Mouse (Mus musculus) left cerebral cortex, adult 9 months (tissue): ENCODE measurements around the gene Hdhd5.
A peak's percentile ranks its signal among the peaks of the same experiment; 100 is the strongest.

Source experiments
- DNase-seq, 2 experiments: peaks; one replicate each; pipeline ENCODE4 v3.0.0; 2022; ENCODE audit warnings: low spot score in 2 of 2

The Hdhd5 gene

GRCm38 (mm10) chr6:120531020-120531965 is at the start of gene Hdhd5:
Hdhd5 (minus strand) TSS chr6:120531319.
- peak; percentile 71 to 92 for DNase-seq

DNA sequence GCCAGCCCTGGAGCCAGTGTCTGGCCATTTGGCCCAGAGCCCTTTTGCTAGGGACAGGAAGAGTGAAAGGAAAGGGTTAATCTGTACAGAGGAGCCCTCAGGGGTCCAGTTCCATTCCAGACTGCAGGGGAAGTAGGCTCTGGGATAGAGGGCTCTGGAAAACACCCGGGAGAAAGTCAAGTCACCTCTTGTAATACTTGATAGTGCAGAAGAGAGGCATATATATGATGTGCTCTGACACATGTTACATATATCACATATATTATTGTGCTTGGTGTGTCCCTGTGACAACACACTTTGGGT is 49.5 kb upstream of the Hdhd5 start:
- no peak for DNase-seq

DNA sequence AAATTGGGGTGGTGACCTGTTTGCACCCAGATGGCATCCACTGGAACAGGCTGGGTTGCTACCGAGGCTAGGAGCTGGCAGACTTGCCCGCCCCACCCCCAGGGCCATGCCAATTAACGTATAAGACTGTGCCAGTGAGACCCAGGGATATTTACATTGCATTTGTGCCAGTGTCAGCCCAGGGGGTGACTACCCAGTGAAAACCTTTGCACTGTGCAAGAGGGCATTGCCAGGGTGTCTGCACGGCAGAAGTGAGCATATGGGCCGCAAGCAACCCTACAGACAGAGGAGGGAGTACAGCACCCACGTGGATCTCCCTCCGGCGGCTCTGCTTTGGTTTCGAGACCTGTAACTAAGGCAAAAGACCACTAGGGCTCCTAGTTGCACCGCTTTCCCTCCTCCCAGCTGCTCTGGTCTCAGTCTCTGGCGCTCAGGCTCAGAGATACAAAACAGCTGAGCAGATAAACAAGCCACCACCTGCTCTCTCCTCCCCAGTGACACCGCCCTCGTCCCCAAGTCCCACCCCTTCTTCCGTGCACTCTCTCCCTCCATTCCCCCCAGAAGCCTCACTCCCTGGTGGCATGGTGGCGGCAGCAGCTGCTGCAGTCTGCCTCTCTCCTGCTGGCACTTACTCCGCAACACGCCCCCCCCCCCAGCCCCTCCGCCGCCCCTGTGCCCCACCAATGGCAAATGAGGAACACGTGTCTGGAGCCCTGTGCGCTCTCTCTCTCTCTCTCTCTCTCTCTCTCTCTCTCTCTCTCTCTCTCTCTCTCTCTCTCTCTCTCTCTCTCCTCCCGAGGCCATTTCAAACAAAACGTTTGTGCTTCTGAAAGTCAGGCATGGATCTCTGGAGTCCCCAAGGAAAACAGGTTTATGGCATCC is 49.0 kb upstream of the Hdhd5 start:
- peak; percentile 16 to 59 for DNase-seq

GRCm38 (mm10) chr6:120579110-120579830 is 48.2 kb upstream of the Hdhd5 start:
- DNase-seq, result no peak

- no peak for DNase-seq
Observed at GRCm38 (mm10) chr6:120578471-120578870, 47.4 kb upstream of the Hdhd5 start.

GRCm38 (mm10) chr6:120572372-120572771 is 41.3 kb upstream of the Hdhd5 start:
- no peak for DNase-seq

DNA sequence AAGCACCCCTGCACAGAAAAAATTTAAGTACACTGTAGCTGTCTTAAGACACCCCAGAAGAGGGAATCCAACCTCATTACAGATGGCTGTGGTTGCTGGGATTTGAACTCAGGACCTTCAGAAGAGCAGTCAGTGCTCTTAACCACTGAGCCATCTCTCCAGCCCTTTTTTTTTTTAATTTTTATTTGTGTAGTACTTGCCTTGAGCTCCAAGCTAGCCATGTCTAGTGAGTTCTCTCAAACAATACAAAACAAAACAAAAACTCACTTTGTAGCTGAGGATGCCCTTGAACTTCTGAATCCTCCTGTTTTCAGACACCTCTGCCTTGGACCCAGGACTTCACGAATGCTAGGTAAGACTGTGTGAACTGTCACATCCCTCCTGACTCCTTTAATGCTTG is 37.1 kb upstream of the Hdhd5 start:
- no peak for DNase-seq

DNA sequence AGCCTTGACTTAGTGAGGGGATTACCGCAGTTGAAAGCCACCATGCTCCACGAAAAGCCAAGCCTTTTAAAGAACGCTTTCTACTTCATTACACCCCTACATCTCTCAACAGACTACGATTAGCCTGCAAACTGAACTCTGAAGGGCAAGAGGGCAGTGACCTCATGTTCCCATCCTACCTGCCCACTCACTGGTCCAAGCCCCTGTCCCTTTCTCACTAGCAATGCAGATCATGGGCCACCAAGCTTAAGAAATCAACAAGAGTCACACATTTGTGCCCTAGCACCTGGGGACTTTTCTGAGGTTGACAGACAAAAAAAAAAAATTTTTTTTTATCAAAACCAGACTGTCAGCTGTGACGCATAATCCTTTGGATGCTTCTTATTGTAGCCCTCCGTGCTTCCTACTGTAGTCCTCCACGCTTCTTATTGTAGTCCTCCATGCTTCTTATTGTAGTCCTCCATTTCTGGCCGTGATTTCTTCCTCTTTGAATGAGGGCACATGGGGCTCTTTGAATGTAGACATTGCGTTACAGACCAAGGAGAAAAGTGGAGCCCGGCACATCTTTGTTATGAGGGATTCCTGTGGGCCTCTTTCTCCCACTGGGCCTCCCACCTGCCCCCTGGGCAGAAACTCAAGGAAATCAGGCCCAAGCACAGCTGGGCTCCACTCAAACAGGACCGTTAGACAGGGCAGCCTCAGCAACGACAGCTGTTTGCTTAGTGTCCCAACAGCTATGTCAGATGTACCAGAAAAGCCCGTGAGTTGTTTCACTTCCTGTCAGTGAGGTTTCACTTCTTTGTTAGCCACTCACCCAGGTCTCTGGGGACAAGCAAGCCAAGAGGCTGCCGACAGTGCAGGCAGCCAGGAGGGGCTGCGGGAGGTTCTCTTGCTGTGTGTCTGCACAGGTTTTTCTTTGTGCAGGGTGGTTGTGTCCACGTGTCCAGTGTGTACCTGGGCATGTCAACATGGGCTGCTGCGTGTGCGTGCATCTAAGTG is 36.1 kb upstream of the Hdhd5 start:
- no peak for DNase-seq

- no peak for DNase-seq
Observed at GRCm38 (mm10) chr6:120556641-120557040, 25.5 kb upstream of the Hdhd5 start.

GRCm38 (mm10) chr6:120555983-120556567 is 25.0 kb upstream of the Hdhd5 start:
- no peak for DNase-seq

DNA sequence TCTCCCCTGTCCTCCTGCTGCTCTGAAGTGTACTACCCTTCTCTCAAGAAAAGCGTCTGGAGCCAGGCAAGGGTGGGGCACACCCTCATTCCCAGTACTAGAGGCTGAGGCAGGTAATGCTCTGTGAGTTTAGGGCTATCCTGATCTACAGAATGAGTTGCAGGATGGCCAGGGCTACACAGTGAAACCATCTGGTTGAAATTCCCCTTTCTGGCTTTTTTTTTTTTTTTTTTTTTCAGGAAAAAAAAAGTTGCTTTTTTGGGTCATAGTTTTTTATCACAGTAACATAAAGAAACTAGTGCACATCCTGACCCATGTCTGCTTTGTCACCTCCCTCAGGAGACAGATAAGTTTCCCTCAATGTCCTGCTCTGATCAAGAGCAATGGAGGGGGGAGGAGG is 24.0 kb upstream of the Hdhd5 start:
- DNase-seq, result no peak

- no peak for DNase-seq
Observed at GRCm38 (mm10) chr6:120550173-120550572, 19.1 kb upstream of the Hdhd5 start.

GRCm38 (mm10) chr6:120548581-120548980 is 17.5 kb upstream of the Hdhd5 start:
- DNase-seq, result no peak

- DNase-seq, result no peak
Observed at GRCm38 (mm10) chr6:120546973-120547372, 15.9 kb upstream of the Hdhd5 start.

- DNase-seq, result no peak
Observed at GRCm38 (mm10) chr6:120546292-120546691, 15.2 kb upstream of the Hdhd5 start.

- DNase-seq, result no peak
Observed at GRCm38 (mm10) chr6:120542061-120542460, 10.9 kb upstream of the Hdhd5 start.

- no peak for DNase-seq
Observed at GRCm38 (mm10) chr6:120541386-120541785, 10.3 kb upstream of the Hdhd5 start.

DNA sequence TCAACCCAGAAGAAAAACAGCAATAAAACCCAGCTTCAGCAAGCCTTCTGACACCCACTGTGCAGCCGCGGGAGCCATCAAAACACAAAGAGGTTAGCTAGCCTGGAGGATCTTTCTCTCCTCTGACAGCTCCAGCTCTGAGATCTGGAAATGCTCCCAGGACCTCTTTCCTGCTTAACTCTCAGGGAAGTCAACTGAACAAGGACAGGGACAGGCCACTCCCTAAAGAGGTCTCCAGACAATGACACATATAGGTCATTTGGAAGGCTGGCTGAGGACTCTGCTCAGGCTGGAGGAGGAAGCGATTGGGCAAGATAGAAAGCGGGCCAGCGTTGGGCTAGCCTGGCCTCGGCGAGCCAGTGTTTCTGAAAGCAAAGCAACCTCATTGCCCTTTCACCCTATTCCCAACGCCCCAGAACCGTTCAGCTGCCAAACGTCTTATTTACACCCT is 8.7 kb upstream of the Hdhd5 start:
- DNase-seq, result no peak

- peak in 1 of 2 experiments; percentile 69 for DNase-seq
Observed at GRCm38 (mm10) chr6:120539132-120539759, 8.1 kb upstream of the Hdhd5 start.

DNA sequence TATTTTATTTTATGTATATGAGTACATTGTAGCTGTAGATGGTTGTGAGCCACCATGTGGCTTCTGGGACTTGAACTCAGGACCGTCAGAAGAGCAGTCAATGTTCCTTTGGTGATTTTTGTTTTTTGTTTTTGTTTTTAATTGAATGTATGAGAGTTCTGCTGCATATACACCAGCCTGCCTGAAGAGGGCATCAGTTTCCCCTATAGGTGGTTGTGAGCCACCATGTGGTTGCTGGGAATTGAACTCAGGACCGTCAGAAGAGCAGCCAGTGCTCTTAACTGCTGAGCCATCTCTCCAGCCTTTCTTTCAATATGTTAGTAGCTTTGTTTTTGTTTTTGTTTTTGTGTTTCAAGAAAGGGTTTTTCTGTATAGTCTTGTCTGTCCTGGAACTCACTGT is 5.2 kb upstream of the Hdhd5 start:
- no peak for DNase-seq
